Mouse (Mus musculus) CH12.LX (cell line): ENCODE measurements around the gene Ssr1.

ENCODE experiments used
- CTCF ChIP-seq, 2 experiments: IDR thresholded peaks in 1 of 2; conservative IDR thresholded peaks in 1 of 2; 2 replicates each; pipeline ENCODE4 v1.5.1; 2011 to 2012; ENCODE audit warnings: low read depth in 2 of 2, low read length in 2 of 2, improper control_type of control experiment in 1 of 2, inconsistent platforms in 1 of 2, mild to moderate bottlenecking in 1 of 2, moderate library complexity in 1 of 2
- MAZ ChIP-seq: IDR thresholded peaks from 2 replicates; pipeline ENCODE4 v1.6.1; 2012; ENCODE audit warnings: low read depth, mild to moderate bottlenecking, inconsistent platforms, low read length, improper control_type of control experiment, moderate library complexity
- POLR2A ChIP-seq: IDR thresholded peaks from 2 replicates; pipeline ENCODE4 v1.6.1; 2011; ENCODE audit warnings: low read depth, mild to moderate bottlenecking, improper control_type of control experiment, low read length
- RAD21 ChIP-seq: IDR thresholded peaks from 2 replicates; pipeline ENCODE4 v1.6.1; 2011; ENCODE audit warnings: low read depth, mild to moderate bottlenecking, low read length, improper control_type of control experiment, moderate library complexity
- ZNF384 ChIP-seq: IDR thresholded peaks from 2 replicates; pipeline ENCODE4 v1.6.1; 2012; ENCODE audit warnings: low read depth, low read length, improper control_type of control experiment, inconsistent platforms

GRCm38 (mm10) chr13:37974036-37974435 is 20.0 kb downstream of the Ssr1 start:
- no peak for TF ChIP-seq CTCF (conservative IDR thresholded peaks at IDR 0.05 in 1 of 2, IDR thresholded peaks at IDR 0.05 in 1 of 2; ENCODE audit: low read depth in 2 of 2, low read length in 2 of 2)
- TF ChIP-seq ZNF384: no peak
- TF ChIP-seq RAD21: no peak
- TF ChIP-seq MAZ: no peak
- TF ChIP-seq POLR2A: no peak; the same call in 1 of the 2 replicates
